Mouse (Mus musculus) heart, postnatal 36 days (tissue): Measurements from ENCODE around the gene Hoxd12. TPM values are rescaled to one million over a fixed set of nuclear protein-coding genes. Genes with fewer than 3 reads are reported as not detected.

Experiments
- DNase-seq, 2 experiments: peaks; one replicate each; pipeline ENCODE4 v3.0.0; 2021 to 2022
- intact Hi-C: fragments of 180-260 bp; cut with DNase I; formaldehyde crosslinking; loops from one replicate; pipeline ENCODE4 v1.15.1; 2025
- total RNA-seq, 2 experiments: library from RNA; stranded (reverse); gene quantifications; 2 replicates each; pipeline ENCODE4 v1.2.3; 2021

The Hoxd12 gene
- total RNA-seq, 2 experiments from 2014 or later = not detected

DNA sequence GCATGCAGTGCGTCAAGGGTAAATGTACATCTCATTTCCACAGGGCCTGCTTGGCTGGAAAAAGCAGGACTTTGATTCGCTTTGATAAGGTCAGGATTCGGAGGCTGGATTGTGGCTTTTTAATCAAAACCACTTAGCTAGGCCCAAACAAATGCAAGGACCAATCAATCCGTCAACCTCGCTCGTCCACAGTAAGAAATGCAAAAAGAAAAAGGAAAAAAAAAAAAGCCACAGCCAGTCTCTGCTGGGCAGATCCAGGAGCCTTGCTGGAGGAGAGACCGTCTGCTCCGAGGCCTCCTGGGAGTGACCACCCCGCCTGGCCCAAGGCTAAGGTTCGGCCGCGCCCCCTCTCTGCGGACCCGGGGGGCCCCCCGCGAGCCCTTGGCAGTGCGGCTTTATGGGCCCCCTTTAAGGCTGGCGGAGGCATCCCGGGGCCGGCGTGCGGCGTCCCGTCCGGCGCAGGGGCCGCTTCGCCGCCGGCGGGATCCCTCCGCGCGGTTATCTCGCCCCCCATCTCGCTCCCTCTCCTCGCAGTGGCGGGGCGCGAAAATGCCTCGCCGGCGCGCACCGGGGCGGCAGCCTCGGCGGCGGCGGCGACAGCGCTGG lies 29.7 kb downstream of the Hoxd12 start, which contains the start of gene Hoxd8:
Gene Hoxd8 (plus strand): TSS at position 223 of the 606 bp plus-strand sequence.
- no peak for DNase-seq
- intact Hi-C loops = loop anchor here (5.0 to 10.0 kb wide), 4 partner anchors 258 to 1080 kb away; no protein-coding TSS in a partner anchor

DNA sequence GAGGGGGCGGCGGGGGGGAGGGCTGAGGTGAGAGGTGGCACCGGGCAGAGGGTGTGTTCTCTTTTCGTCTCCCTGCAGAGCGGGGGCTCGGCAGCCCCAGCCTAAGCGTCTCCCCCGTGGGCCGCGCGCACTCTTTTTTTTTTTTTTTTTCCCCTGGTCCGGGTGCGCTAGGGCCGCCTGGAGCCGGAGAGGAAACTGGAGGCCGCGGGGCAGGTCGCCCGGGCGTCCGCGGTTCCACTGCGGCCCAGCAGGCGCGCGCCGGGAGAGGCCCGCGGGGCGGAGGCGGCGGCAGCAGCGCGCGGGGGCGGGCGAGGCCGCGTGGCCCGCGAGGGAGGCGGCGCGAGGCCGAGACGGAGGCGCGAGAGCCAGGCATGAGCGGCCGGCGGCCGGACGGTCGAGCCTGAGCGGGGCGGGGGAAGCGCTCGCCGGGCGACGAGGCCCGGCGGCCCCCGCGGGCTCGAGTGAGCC lies 30.2 kb downstream of the Hoxd12 start:
- intact Hi-C loops = loop anchor here (5.0 to 10.0 kb wide), 4 partner anchors 257 to 1080 kb away; no protein-coding TSS in a partner anchor

DNA sequence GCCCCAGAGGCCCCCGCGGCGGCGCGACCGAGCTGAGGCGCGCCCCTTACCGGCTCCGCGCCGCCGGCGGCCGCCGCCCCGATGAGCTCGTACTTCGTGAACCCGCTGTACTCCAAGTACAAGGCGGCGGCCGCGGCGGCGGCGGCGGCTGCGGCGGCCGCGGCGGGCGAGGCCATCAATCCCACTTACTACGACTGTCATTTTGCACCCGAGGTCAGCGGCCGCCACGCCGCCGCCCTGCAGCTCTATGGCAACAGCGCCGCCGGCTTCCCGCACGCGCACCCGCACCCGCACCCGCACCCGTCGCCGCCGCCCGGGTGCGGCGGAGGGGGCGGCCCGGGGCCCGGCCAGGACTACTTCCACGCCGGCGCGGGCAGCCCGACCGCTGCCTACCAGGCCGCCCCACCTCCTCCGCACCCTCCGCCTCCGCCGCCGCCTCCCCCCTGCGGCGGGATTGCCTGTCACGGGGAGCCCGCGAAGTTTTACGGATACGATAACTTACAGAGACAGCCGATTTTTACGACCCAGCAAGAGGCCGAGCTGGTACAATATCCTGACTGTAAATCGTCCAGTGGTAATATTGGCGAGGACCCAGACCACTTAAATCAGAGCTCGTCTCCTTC lies 30.8 kb downstream of the Hoxd12 start:
- intact Hi-C loops = loop anchor here (10.0 kb wide), 2 partner anchors 539 to 1079 kb away; no protein-coding TSS in a partner anchor
- DNase-seq = no peak

More for the DNA sequence above, 30.2 kb downstream of the Hoxd12 start:
- no peak for DNase-seq

DNA sequence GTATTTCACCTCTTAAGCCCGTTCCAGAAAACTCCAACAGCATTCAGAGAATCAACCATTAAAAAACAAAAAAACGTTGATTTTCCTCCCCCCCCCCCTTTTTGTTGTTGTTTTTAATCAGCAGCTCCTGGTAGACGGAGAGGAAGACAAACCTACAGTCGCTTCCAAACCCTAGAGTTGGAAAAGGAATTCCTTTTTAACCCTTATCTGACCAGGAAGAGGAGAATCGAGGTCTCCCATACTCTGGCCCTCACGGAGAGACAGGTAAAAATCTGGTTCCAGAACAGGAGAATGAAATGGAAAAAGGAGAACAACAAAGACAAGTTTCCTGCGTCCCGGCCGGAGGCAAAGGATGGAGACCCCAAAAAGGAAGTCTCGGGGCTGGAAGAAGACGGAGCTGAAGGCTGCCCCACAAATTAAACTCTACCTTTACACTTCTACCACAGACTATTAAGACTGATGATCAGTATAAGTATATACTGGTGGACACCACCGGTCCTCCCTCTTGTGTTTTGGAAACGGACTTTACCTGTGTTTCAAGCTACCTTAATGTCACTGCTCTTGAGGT lies 31.7 kb downstream of the Hoxd12 start:
- no peak for DNase-seq
- intact Hi-C loops = loop anchor here (10.0 kb wide), 2 partner anchors 538 to 1078 kb away; no protein-coding TSS in a partner anchor

DNA sequence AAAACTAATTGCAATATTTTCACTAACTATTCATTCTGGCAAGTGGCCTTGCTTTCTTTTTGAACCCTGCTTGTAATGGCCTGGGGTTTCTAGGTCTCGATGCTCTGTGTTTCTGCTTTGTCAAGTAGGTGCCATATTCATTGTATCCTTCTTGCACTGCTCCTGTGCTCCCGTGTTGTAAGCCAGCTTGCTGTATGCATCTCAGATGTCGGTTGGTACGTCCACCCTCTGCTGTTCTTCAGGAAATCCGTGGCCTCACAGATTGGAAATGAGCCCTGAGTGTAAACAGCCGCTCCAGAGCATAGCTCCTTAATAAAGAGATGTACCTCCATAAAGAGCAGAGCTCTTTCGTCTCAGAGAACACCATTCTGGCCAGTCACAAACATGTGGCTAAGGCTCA lies 32.8 kb downstream of the Hoxd12 start:
- no peak for DNase-seq
- intact Hi-C loops = loop anchor here (10.0 kb wide), 2 partner anchors 537 to 1077 kb away; no protein-coding TSS in a partner anchor

DNA sequence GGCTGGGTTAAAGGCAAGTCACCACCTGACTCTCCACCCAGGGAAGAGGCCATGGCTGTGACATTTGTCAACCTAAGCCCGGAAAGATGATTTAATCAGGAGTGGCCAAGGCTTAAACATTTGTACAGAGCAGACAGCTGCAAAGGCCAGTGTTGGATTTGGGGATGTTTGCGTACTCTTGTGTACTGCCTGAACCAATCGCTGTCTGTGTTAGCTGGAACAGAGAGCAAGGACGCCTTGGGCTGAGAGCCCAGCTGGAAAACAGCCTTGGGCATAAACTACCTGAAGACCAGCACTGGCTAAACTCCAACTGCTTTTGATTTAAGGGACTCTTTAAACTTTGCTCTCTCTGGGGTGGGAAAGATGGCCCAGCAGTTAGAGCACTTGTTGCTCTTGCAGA lies 33.9 kb downstream of the Hoxd12 start:
- intact Hi-C loops = loop anchor here (10.0 kb wide), 2 partner anchors 536 to 1076 kb away; no protein-coding TSS in a partner anchor
- no peak for DNase-seq

DNA sequence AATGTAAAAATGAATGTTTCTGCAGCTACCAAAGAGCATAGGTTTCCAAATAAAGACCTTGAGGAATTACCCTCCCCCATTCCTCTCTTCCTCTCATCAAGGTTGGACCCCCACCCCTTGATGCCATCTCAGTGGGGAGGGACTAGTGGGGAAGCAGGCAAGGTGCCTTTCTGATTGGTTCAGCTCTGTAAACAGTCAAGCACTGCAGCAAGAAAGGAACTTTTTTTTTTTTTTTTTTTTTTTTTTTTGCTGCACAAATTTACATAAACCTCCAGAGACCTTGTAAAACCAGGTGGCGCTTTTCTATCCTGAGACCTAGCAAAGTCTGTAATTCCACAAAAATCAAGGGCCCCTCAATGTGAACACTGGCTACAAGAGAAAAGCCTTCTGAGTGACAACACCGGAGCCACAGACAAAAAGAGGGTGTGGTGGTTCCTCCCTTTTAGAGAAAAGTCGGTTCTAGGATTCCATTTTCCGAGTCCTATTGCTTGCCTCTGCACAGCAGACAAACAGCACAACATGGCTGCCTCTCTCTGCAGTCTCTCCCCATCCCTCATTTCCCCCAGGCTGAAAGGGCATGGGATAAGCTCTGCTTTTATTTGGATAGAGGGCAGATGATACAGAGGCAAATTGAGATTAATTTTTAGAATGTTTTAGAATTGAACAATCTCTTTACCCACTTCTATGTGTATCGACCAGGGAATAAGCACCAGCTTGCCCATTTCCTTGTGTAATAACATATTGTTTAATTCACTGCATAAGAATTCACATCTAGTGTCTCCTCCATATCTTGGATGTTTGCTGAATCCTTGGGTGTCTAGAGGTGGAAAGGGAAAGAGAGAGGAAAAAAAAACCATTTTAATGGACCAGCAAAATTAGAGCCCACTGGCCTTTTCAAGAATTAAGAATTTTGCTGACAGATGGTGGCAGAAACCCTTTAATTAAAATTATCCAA lies 34.9 kb downstream of the Hoxd12 start:
- intact Hi-C loops = loop anchor here (10.0 kb wide), 2 partner anchors 535 to 1075 kb away; no protein-coding TSS in a partner anchor
- DNase-seq = no peak

DNA sequence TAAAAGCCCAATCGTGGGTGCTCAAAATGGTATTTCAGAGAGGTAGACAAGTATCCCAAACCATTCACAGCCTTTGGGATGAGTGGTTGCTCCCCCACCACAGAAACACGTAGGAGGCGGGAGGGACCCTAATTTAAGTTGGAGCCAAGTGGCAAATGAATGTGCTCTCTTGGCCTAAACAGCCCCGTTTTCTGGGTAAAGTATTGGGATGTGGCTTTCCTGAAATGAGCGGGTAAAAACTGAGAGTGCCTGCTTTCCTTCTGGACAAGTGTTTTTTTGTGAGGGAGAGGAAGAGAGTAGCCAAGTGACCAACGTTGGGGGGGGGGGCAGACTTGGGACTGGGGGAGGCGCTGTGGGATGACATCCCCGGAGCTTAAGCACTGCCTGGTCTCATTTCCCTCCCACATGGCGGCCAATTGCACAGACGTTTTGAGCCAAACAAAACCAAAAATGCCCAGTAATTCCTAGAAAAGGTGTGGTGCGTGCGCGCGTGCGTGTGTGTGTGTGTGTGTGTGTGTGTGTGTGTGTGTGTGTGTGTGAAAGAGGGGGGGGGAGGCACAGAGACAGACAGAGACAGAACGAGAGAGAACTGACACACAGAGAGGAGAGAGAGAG lies 36.2 kb downstream of the Hoxd12 start:
- intact Hi-C loops = no loop called here
- no peak for DNase-seq

DNA sequence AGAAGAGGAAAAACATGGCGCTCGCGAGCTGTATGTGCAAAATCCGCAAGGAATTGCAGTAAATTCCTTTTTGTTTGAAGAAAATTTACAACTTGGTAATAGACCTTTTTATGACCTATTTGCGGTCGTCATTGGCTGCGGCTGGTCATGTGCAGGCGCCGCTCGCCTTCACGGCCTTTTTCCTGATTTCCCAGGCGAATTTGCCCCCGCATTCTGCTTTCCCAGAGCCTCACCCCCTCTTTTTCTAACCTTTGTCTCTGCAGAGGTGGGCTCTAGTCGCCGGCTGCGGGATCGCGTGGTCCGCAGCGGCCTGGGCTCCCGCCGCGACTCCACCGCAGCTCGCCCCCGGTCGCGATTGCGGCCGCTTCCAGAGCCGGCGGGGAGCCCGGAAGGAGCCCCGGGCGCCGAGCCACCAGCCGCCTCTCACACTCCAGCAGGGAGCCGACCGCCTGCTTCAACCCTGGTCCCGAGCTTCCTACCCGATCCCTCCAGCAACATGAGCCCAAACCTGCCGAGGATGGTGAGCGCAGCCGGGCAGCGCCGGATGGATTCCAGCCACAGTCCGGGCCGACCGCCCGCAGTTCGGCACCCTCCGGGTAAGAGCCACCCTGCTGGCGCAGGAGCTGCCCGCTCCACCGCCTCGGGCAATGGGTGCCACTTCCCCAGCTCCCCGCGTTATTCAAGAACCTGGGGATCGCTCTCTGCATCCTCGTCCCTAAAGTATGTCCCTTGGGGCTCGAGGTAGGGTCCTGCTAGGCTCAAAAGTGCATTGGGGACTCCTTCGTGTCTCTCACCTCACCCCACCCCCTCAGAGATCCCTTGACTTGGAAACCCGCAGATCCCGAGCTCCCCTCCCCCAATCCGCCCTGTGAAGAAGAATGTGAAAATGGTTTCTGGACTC lies 37.2 kb downstream of the Hoxd12 start, which contains the start of the genes Hoxd3 and Hoxd4:
Gene Hoxd3 (plus strand): TSS at position 207 of the 901 bp plus-strand sequence.
Gene Hoxd4 (plus strand): TSS at position 209 of the 901 bp plus-strand sequence.
- no peak for DNase-seq
- intact Hi-C loops = no loop called here

DNA sequence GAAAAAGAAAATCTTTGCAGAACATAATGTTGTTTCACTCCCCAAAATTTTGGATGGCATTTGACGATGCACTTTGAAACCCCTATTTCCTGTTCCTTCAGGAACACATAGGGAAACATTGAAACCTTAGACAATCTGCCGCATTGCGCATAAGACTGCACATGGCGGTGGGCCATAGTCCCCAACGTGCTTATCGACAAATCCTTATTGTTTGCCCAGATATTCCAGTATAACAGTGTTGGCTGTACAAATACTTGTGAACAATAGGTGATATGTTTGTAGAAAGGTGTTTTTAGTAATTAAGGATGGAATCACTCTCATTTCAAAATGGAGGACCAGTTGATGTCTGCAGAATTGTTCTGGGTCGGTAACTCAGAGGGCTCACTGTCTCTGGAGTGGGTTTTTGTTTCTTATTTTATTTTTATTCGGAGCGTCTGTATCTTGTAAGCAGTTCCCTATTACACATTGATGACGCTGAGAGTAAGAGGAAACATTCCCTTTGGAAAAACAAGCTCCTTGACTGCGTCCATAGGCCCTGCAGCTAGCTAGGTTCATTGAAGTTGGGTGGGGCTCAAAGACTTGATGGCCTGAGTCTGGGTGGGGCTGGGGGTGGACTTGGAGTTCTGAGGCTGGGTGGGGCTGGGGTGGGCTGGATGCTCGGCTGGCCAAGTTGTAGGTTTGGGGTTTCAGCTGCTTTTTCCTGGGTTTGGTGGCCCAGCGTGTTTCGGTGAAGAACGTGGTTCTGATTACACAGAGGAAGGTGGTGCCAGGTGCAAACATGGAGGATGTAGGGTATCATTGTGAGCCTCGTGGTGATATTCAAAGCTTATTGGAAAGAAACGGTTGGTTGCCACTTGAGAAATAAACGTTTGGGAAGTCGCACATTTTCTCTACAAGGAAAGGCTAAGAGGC lies 38.7 kb downstream of the Hoxd12 start:
- DNase-seq = no peak
- intact Hi-C loops = no loop called here

DNA sequence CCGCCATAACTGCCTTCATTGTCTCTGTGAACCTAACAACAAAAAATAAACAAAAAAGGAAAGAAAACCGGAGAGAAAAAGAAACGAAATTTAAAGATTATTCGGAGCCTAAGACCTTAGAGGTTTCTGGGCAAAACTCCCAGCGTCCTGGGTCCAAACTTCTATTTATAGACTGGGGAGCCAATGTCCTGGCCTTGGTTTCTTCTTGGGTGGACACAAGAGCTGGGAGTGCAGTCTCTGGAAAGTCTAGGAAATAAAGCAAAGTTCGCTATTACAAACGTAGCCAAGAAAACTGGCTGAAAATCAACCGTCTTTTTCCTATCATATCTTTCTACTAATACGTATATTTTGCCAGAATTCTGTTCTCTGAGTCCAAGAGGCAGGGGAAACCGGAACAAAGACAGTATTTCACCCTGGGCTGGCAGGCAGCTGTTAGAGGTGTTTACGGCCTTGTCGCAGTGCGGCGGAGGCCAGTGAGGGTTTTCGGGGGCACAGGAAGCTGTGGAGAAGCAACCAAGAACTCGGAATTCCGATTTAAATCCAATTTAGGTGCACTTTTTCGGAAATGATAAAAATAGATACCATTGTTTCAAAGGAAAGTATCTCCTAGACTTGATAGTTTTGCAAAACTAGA lies 39.5 kb downstream of the Hoxd12 start:
- intact Hi-C loops = no loop called here
- no peak for DNase-seq

DNA sequence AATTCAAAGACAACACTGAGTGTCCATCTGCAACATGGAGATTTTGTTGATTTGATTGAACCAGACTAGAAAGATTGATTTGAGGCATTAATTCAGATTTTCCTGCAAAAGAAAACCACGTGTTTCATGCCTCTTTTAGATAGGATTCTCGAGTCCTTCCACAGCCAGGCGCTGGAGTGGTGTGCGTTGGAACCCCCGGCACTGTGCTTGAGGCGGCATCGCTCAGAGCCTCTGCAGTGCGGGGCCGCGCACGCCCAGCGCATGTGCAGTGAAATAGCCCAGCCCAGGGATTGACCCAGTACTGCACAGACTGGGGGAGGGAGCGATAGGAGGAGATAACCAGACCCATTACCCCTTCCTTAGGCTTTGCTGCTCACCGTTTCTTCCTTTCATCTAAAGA lies 40.1 kb downstream of the Hoxd12 start:
- no peak for DNase-seq
- intact Hi-C loops = loop anchor here (1.0 to 5.0 kb wide), 5 partner anchors 107 to 877 kb away; no protein-coding TSS in a partner anchor

DNA sequence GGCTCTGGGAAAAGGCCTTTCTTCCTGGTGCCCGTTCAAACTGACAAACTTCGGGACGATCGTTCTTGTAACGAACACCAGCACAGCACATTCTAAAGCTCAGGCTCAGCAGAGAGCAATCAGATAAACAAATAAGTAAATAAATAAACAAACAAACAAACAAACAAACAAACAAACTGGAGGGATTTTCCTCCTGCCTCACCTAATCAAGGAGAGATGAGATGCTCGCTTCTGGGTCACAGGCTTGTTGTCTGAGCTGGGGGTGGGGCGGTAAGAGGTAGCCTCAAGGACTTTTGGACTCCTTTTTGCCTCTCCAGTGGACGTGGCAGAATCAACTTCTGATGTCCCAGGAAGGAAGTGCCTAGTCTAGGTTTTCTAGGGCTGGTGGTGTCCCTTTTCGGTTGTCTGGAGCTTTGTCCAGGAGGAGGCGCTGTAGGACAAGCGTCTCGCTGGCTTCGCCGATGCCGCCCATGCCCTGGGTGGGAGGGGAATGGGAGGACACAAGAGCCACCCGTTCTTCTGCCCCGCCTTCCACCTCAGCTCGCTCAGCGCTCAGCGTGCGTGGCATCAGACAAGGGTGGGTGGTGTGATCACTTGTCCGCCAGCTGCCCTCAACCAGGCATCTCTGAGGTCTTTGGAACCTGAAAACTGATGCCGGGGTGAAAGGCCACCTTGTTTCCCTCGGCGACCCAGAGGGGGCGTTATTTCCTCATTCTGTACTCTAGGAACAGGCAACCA lies 40.9 kb downstream of the Hoxd12 start:
- DNase-seq = peak; percentile 83 to 89
- intact Hi-C loops = loop anchor here (1.0 to 5.0 kb wide), 5 partner anchors 107 to 877 kb away; no protein-coding TSS in a partner anchor

DNA sequence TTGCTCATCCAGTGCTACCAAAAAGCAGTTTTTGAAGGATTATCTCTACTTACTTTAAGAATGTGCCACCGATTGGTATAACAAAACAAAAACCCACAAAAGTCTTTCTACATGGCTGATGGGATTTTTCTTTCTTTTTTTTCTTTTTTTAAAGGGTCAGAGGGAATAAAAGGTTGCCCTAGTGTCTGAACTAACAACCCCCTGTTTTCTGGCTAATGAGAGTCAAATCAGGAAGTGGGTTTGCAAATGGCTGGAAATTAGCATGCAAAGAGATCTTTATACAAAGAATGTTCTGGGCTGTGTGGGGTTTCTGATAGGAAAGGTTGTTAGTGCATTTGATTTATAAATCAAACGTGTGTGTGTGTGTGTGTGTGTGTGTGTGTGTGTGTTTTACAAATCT lies 45.6 kb downstream of the Hoxd12 start:
- intact Hi-C loops = no loop called here
- DNase-seq = no peak

DNA sequence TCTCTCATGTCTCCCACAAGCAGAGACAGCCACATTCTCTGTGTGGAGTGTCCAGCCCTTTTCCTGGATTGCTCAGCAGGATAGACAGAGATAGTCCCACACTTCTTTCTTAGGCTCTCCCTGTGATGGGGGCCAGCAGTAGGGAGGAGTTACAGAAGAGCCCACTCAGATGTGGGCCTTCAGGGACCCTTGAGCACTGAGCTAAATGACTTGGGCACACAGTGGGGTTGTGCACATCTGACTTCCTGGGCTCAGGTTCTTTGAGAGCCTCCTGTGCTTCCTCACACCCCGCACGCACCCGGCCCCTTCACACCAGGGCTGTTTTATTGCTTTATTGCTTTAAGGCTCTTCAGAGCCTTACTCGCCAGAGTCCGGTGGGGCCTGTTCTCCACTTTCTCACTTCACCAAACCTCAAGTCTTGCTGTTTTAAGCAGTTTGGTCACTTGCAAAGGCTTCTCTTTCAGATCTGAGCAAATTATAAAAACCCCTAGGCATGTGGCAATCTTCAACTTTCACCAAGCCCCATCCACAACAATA lies 46.2 kb downstream of the Hoxd12 start:
- intact Hi-C loops = no loop called here
- no peak for DNase-seq

DNA sequence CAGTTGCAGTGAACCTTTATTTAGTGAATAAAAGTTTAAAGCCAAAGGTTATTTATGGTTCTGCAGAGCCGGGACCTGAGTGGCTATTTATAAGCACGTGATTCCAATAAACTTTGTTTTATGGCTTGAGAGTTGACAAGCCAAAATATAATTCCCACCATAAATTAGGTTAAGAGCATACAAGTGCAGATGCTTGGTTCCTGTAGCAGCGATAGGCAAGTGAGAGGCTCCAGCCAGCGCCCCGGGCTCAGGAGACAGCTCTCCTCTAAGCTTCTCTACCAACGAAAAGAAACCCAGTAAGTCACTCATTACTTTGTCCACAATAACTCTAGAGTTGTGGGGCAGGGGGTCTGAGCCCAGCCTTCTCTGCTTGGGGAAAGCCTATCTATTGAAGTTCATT lies 47.1 kb downstream of the Hoxd12 start:
- DNase-seq = no peak
- intact Hi-C loops = no loop called here
